Mouse (Mus musculus) liver, embryonic 13.5 days (tissue): Measurements from ENCODE around the gene Gtf2h1. TPM values are rescaled to one million over a fixed set of nuclear protein-coding genes. Genes with fewer than 3 reads are reported as not detected.

Experiments
- ATAC-seq: fragments of 200-750 bp; cut with Nextera tagmentation; 2 replicates; pipeline ENCODE4 v1.8.0; 2017; ENCODE audit warnings: low read depth, mild to moderate bottlenecking, moderate number of reproducible peaks, moderate library complexity
- DNase-seq: peaks from one replicate; pipeline ENCODE4 v3.0.0; 2022
- H3K27ac ChIP-seq: fragments of 300-500 bp; sonication (generic); 2 replicates; pipeline ENCODE4 v1.5.1; 2015; ENCODE audit warnings: moderate library complexity, mild to moderate bottlenecking, inconsistent platforms
- H3K27me3 ChIP-seq: fragments of 300-500 bp; sonication (generic); 2 replicates; pipeline ENCODE4 v1.6.1; 2015; ENCODE audit warnings: mild to moderate bottlenecking, inconsistent platforms
- H3K36me3 ChIP-seq: fragments of 300-500 bp; sonication (generic); 2 replicates; pipeline ENCODE4 v1.6.1; 2015; ENCODE audit warnings: mild to moderate bottlenecking, inconsistent platforms
- H3K4me1 ChIP-seq: fragments of 300-500 bp; sonication (generic); replicated peaks from 2 replicates; pipeline ENCODE4 v1.6.1; 2015; ENCODE audit warnings: inconsistent platforms
- H3K4me2 ChIP-seq: fragments of 300-500 bp; sonication (generic); 2 replicates; pipeline ENCODE4 v1.6.1; 2015; ENCODE audit warnings: inconsistent platforms, mild to moderate bottlenecking, moderate library complexity
- H3K4me3 ChIP-seq: fragments of 300-500 bp; sonication (generic); replicated peaks from 2 replicates; pipeline ENCODE4 v1.5.1; 2015; ENCODE audit warnings: mild to moderate bottlenecking, inconsistent platforms
- H3K9ac ChIP-seq: fragments of 300-500 bp; sonication (generic); 2 replicates; pipeline ENCODE4 v1.6.1; 2015; ENCODE audit warnings: mild to moderate bottlenecking, inconsistent platforms
- H3K9me3 ChIP-seq: fragments of 300-500 bp; sonication (generic); replicated peaks from 2 replicates; pipeline ENCODE4 v1.6.1; 2016; ENCODE audit warnings: inconsistent platforms
- WGBS: fragments of 180-500 bp; shearing (Covaris S2); methylation state at CpG from one replicate; pipeline ENCODE4 v1.1.7; 2015; ENCODE audit not compliant: insufficient replicate concordance; 5-methylcytosine and 5-hydroxymethylcytosine counted together
- polyA plus RNA-seq: library from polyadenylated mRNA; unstranded; fragments of >200 nt; fragmentation: Nextera tagmentation; extraction: Ambion mirVana; gene quantifications from 2 replicates; pipeline ENCODE4 v1.2.1, GENCODE M21; 2015

The Gtf2h1 gene
- 42.2 and 53.1 TPM in 2 replicates for polyA plus RNA-seq

GRCm38 (mm10) chr7:46795287-46796205 lies at the start of gene Gtf2h1, which contains the start of gene Hps5:
Gtf2h1 (plus strand) TSS chr7:46796103.
Hps5 (minus strand) TSS chr7:46796064.
- Histone ChIP-seq H3K36me3 (peaks cover 25% of the 10 kb centered on the region), H3K4me2 (peak within 1 kb of the TSS; percentile 91), H3K9ac (peak within 1 kb of the TSS; percentile 88), H3K9me3 (no peaks in the 10 kb centered on the region), H3K4me1 (peaks cover 49% of the 10 kb centered on the region), H3K4me3 (peak within 1 kb of the TSS; percentile 89), H3K27ac (peak within 1 kb of the TSS; percentile 83), H3K27me3 (no peaks in the 10 kb centered on the region)
- ATAC-seq: peak; percentile 96
- WGBS: under 1% methylated on average over 72 of the region's 75 CpGs
- DNase-seq: peak; percentile 96

- Histone ChIP-seq H3K9me3 (no peaks in the 10 kb centered on the region), H3K4me3 (no peak overlapping the region), H3K4me2 (no peak overlapping the region), H3K27me3 (0 out of 2 replicates have a peak, but pooled peaks cover 3% of the 10 kb centered on the region), H3K36me3 (no peaks in the 10 kb centered on the region), H3K27ac (no peak overlapping the region), H3K4me1 (no peaks in the 10 kb centered on the region), H3K9ac (no peak overlapping the region)
- ATAC-seq: no peak
- DNase-seq: no peak
- 77% methylated on average over 7 of the region's 7 CpGs for whole genome bisulfite sequencing
Measured at GRCm38 (mm10) chr7:46746381-46746780, 49.5 kb upstream of the Gtf2h1 start.

GRCm38 (mm10) chr7:46748459-46748858 lies 47.4 kb upstream of the Gtf2h1 start:
- no peaks in the 10 kb centered on the region for H3K9me3 ChIP-seq
- DNase-seq (no peak), ATAC-seq (no peak)
- H3K4me2 ChIP-seq: no peak overlapping the region
- no peak overlapping the region for H3K9ac ChIP-seq
- 65% methylated on average over 3 of the region's 3 CpGs for WGBS
- H3K36me3 ChIP-seq: no peaks in the 10 kb centered on the region
- no peaks in the 10 kb centered on the region for H3K4me1 ChIP-seq
- 0 out of 2 replicates have a peak, but pooled peaks cover 3% of the 10 kb centered on the region for H3K27me3 ChIP-seq
- no peak overlapping the region for H3K4me3 ChIP-seq
- no peak overlapping the region for H3K27ac ChIP-seq

- DNase-seq: no peak
Measured at GRCm38 (mm10) chr7:46751490-46751889, 44.4 kb upstream of the Gtf2h1 start, which contains the start of gene Saa2. Saa2 (plus strand) TSS chr7:46751790.

GRCm38 (mm10) chr7:46761049-46761795 lies 34.7 kb upstream of the Gtf2h1 start:
- no peak; the same call in 1 of the 2 replicates for ATAC-seq
- H3K4me2 ChIP-seq: no peak overlapping the region
- no peaks in the 10 kb centered on the region for H3K9me3 ChIP-seq
- H3K27me3 ChIP-seq: no peaks in the 10 kb centered on the region
- 59% methylated on average over 11 of the region's 11 CpGs for WGBS
- peaks cover 47% of the 10 kb centered on the region for H3K36me3 ChIP-seq
- peaks cover 11% of the 10 kb centered on the region for H3K4me1 ChIP-seq
- DNase-seq: peak; percentile 13
- no peak overlapping the region for H3K9ac ChIP-seq
- no peak overlapping the region for H3K4me3 ChIP-seq
- no peak overlapping the region for H3K27ac ChIP-seq

More at GRCm38 (mm10) chr7:46751490-46751889, 44.4 kb upstream of the Gtf2h1 start, which contains the start of gene Saa2:
- Histone ChIP-seq H3K4me3 (no peak within 1 kb of the TSS), H3K36me3 (no peaks in the 10 kb centered on the region), H3K27ac (no peak within 1 kb of the TSS), H3K27me3 (0 out of 2 replicates have a peak, but pooled peaks cover 3% of the 10 kb centered on the region), H3K4me1 (no peaks in the 10 kb centered on the region), H3K4me2 (no peak within 1 kb of the TSS), H3K9ac (no peak within 1 kb of the TSS), H3K9me3 (no peaks in the 10 kb centered on the region)
- no peak for ATAC-seq
- 57% methylated on average over 3 of the region's 3 CpGs for WGBS

- Histone ChIP-seq H3K4me3 (no peak overlapping the region), H3K9ac (no peak overlapping the region), H3K9me3 (no peaks in the 10 kb centered on the region), H3K4me2 (no peak overlapping the region), H3K27me3 (no peaks in the 10 kb centered on the region), H3K4me1 (peaks cover 11% of the 10 kb centered on the region), H3K36me3 (peaks cover 54% of the 10 kb centered on the region), H3K27ac (no peak overlapping the region)
- ATAC-seq (no peak), DNase-seq (no peak)
- WGBS: 77% methylated on average over 5 of the region's 5 CpGs
Measured at GRCm38 (mm10) chr7:46762601-46763000, 33.3 kb upstream of the Gtf2h1 start.

GRCm38 (mm10) chr7:46764672-46765071 lies 31.2 kb upstream of the Gtf2h1 start:
- H3K4me3 ChIP-seq: no peak overlapping the region
- H3K36me3 ChIP-seq: peaks cover 68% of the 10 kb centered on the region
- WGBS: 86% methylated on average over 8 of the region's 8 CpGs
- H3K9me3 ChIP-seq: no peaks in the 10 kb centered on the region
- H3K27ac ChIP-seq: no peak overlapping the region
- H3K9ac ChIP-seq: no peak overlapping the region
- peaks cover 11% of the 10 kb centered on the region for H3K4me1 ChIP-seq
- no peak for DNase-seq
- no peak for ATAC-seq
- H3K4me2 ChIP-seq: no peak overlapping the region
- no peaks in the 10 kb centered on the region for H3K27me3 ChIP-seq

GRCm38 (mm10) chr7:46767371-46767770 lies 28.5 kb upstream of the Gtf2h1 start:
- Histone ChIP-seq H3K27ac (no peak overlapping the region), H3K4me1 (no peaks in the 10 kb centered on the region), H3K27me3 (no peaks in the 10 kb centered on the region), H3K4me3 (no peak overlapping the region), H3K4me2 (no peak overlapping the region), H3K36me3 (peaks cover 66% of the 10 kb centered on the region), H3K9ac (no peak overlapping the region), H3K9me3 (no peaks in the 10 kb centered on the region)
- DNase-seq (no peak), ATAC-seq (no peak)

GRCm38 (mm10) chr7:46768451-46768850 lies 27.5 kb upstream of the Gtf2h1 start:
- H3K27me3 ChIP-seq: no peaks in the 10 kb centered on the region
- 86% methylated on average over 7 of the region's 7 CpGs for WGBS
- H3K4me3 ChIP-seq: no peak overlapping the region
- H3K4me2 ChIP-seq: no peak overlapping the region
- no peak overlapping the region for H3K9ac ChIP-seq
- H3K4me1 ChIP-seq: no peaks in the 10 kb centered on the region
- ATAC-seq (no peak), DNase-seq (no peak)
- no peaks in the 10 kb centered on the region for H3K9me3 ChIP-seq
- H3K27ac ChIP-seq: no peak overlapping the region
- peaks cover 63% of the 10 kb centered on the region for H3K36me3 ChIP-seq

GRCm38 (mm10) chr7:46770706-46771105 lies 25.2 kb upstream of the Gtf2h1 start:
- Histone ChIP-seq H3K36me3 (peaks cover 68% of the 10 kb centered on the region), H3K4me3 (no peak overlapping the region), H3K9me3 (no peaks in the 10 kb centered on the region), H3K4me1 (no peaks in the 10 kb centered on the region), H3K27me3 (no peaks in the 10 kb centered on the region), H3K9ac (no peak overlapping the region), H3K27ac (no peak overlapping the region), H3K4me2 (no peak overlapping the region)
- ATAC-seq (no peak), DNase-seq (peak; percentile 36)
- 47% methylated on average over 4 of the region's 4 CpGs for WGBS

- Histone ChIP-seq H3K27me3 (no peaks in the 10 kb centered on the region), H3K4me3 (no peak overlapping the region), H3K27ac (no peak overlapping the region), H3K4me2 (no peak overlapping the region), H3K36me3 (peaks cover 45% of the 10 kb centered on the region), H3K9ac (no peak overlapping the region), H3K9me3 (no peaks in the 10 kb centered on the region), H3K4me1 (peaks cover 16% of the 10 kb centered on the region)
- DNase-seq (no peak), ATAC-seq (no peak)
- WGBS: 70% methylated on average over 5 of the region's 5 CpGs
Measured at GRCm38 (mm10) chr7:46789177-46789849, 6.6 kb upstream of the Gtf2h1 start.
